Mouse (Mus musculus) stomach, embryonic 14.5 days (tissue): ENCODE data around the gene F2r. TPM values are rescaled to one million over a fixed set of nuclear protein-coding genes. Genes with fewer than 3 reads are reported as not detected.

ENCODE experiments used
- ATAC-seq: fragments of 200-750 bp; cut with Nextera tagmentation; 2 replicates; pipeline ENCODE4 v1.8.0; 2017; ENCODE audit warnings: low read depth, moderate TSS enrichment; ENCODE audit not compliant: insufficient number of reproducible peaks, insufficient read depth, low FRiP score
- H3K27ac ChIP-seq: fragments of 300-500 bp; sonication (generic); 2 replicates; pipeline ENCODE4 v1.5.1; 2014; ENCODE audit warnings: mild to moderate bottlenecking, low read length, moderate library complexity, mixed read lengths
- H3K27me3 ChIP-seq: fragments of 300-500 bp; sonication (generic); 2 replicates; pipeline ENCODE4 v1.6.1; 2014; ENCODE audit warnings: low read length, control low read depth, mixed read lengths; ENCODE audit not compliant: control insufficient read depth, insufficient read depth
- H3K36me3 ChIP-seq: fragments of 300-500 bp; sonication (generic); 2 replicates; pipeline ENCODE4 v1.6.1; 2014; ENCODE audit warnings: mild to moderate bottlenecking, control low read depth, low read length, moderate library complexity, mixed read lengths; ENCODE audit not compliant: control insufficient read depth, insufficient read depth
- H3K4me1 ChIP-seq: fragments of 300-500 bp; sonication (generic); 2 replicates; pipeline ENCODE4 v1.6.1; 2014; ENCODE audit warnings: low read length, control low read depth, mixed read lengths; ENCODE audit not compliant: control insufficient read depth, insufficient read depth
- H3K4me2 ChIP-seq: fragments of 300-500 bp; sonication (generic); replicated peaks from 2 replicates; pipeline ENCODE4 v1.6.1; 2014; ENCODE audit warnings: low read depth, low read length, control low read depth
- H3K4me3 ChIP-seq: fragments of 300-500 bp; sonication (generic); 2 replicates; pipeline ENCODE4 v1.5.1; 2014; ENCODE audit warnings: low read depth, low read length, control low read depth
- H3K9ac ChIP-seq: fragments of 300-500 bp; sonication (generic); replicated peaks from 2 replicates; pipeline ENCODE4 v1.6.1; 2014; ENCODE audit warnings: low read depth, mild to moderate bottlenecking, control low read depth, low read length, moderate library complexity, mixed read lengths
- H3K9me3 ChIP-seq: fragments of 300-500 bp; sonication (generic); 2 replicates; pipeline ENCODE4 v1.6.1; 2016; ENCODE audit warnings: low read depth, low read length, control low read depth; ENCODE audit not compliant: control insufficient read depth
- WGBS: fragments of 180-500 bp; shearing (Covaris S2); extraction: QIAGEN DNeasy Blood & Tissue Kit; methylation state at CpG from one replicate; pipeline ENCODE4 v1.1.7; 2014; 5-methylcytosine and 5-hydroxymethylcytosine counted together
- polyA plus RNA-seq: library from polyadenylated mRNA; unstranded; fragments of >200 nt; fragmentation: Nextera tagmentation; extraction: Ambion mirVana; gene quantifications from 2 replicates; pipeline ENCODE4 v1.2.1, GENCODE M21; 2014

F2r gene
- polyA plus RNA-seq, 1 experiment from 2014 or later: 74.0 TPM

DNA sequence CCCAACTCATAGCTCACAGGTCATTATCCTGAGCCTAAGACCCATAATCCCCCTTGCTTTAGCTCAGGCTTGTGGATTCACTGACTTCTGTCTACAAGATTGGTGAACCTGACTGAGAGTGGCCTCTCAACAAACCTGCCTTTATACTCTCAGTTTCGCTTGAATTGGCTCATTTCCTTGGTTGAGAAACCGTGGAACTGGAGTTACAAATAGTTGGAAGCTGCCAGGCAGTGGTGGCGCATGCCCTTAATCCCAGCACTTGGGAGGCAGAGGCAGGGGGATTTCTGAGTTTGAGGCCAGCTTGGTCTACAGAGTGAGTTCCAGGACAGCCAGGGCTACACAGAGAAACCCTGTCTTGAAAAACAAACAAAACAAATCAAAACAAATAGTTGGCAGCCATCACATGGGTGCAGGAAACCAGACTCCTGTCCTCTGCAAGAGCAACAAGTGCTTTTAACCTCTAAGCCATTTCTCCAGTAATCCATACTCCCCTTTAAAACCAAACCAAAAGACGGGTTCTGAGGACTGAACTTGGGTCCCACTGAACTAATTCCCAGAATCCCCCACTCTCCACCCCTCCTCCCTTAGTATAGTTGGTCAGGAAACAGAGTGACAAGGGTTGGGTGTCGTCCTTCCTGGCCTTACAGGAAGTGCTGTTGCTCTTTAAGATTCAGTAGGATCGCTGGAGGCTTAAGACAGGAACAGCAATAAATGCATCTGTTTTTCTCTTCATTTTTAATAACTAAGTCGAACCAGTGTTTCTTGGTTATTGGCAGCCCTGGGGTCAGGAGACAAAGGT, 33.8 kb upstream of the F2r start:
- no peaks in the 10 kb centered on the region for H3K36me3 ChIP-seq
- H3K27ac ChIP-seq: no peak overlapping the region
- H3K9ac ChIP-seq: no peak overlapping the region
- no peak for ATAC-seq
- no peaks in the 10 kb centered on the region for H3K9me3 ChIP-seq
- no peak overlapping the region for H3K4me3 ChIP-seq
- no peak overlapping the region for H3K4me2 ChIP-seq
- 80% methylated on average over 7 of the region's 7 CpGs for WGBS
- H3K27me3 ChIP-seq: no peaks in the 10 kb centered on the region
- H3K4me1 ChIP-seq: no peaks in the 10 kb centered on the region

DNA sequence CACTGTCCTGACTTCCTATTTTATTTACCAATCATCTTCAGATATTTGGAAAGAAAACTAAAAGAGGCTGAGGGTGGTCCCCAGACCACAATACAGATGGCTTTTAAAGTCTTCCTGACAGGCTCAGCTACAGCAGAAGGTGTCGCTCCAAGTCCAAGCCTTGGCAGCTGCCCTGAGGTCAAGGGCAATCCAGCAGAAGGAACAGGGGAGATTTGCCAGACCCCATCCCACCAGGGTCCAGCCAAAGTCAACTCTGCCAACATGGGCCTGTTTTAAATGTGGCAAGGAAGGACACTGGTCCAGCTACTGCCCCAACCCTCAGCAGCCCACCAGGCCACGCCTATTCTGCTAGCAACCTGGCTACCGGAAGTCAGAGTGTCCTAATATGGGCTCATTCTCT, 31.7 kb upstream of the F2r start:
- 0 out of 2 replicates have a peak, but pooled peaks cover 7% of the 10 kb centered on the region for H3K36me3 ChIP-seq
- H3K4me1 ChIP-seq: no peaks in the 10 kb centered on the region
- 84% methylated on average over 3 of the region's 3 CpGs for WGBS
- no peak overlapping the region for H3K9ac ChIP-seq
- no peaks in the 10 kb centered on the region for H3K9me3 ChIP-seq
- no peak overlapping the region for H3K27ac ChIP-seq
- H3K27me3 ChIP-seq: no peaks in the 10 kb centered on the region
- no peak overlapping the region for H3K4me3 ChIP-seq
- H3K4me2 ChIP-seq: no peak overlapping the region
- no peak for ATAC-seq

GRCm38 (mm10) chr13:95647248-95647647, 29.0 kb upstream of the F2r start:
- Histone ChIP-seq H3K27me3 (no peaks in the 10 kb centered on the region), H3K4me2 (no peak overlapping the region), H3K4me3 (no peak overlapping the region), H3K9me3 (no peaks in the 10 kb centered on the region), H3K9ac (no peak overlapping the region), H3K4me1 (no peaks in the 10 kb centered on the region), H3K36me3 (0 out of 2 replicates have a peak, but pooled peaks cover 7% of the 10 kb centered on the region), H3K27ac (no peak overlapping the region)
- no peak for ATAC-seq
- 71% methylated on average over 4 of the region's 4 CpGs for WGBS

DNA sequence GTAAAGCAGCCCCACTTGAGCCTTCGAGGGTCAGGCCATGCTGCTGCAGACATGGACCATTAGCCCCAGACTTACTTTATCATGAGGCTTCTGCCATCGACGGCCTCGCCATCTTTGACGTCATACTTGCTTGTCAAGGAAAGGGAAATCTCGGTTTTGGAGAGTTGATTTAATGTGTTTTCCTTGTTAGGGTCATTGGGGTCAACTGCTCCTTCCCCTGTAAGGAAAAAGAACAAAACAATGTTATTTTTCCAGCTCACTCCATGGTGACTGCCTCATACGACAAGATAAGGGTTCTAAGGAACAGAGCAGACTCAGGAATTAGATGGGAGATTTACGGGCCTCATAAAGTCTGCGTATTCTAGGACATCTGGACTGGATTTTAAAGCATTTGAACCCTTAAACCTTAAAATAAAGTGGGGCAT, 28.4 kb upstream of the F2r start:
- 0 out of 2 replicates have a peak, but pooled peaks cover 7% of the 10 kb centered on the region for H3K36me3 ChIP-seq
- H3K4me2 ChIP-seq: no peak overlapping the region
- ATAC-seq: no peak
- WGBS: 38% methylated on average over 9 of the region's 9 CpGs
- no peak overlapping the region for H3K27ac ChIP-seq
- no peak overlapping the region for H3K9ac ChIP-seq
- no peaks in the 10 kb centered on the region for H3K27me3 ChIP-seq
- no peaks in the 10 kb centered on the region for H3K9me3 ChIP-seq
- H3K4me3 ChIP-seq: no peak overlapping the region
- no peaks in the 10 kb centered on the region for H3K4me1 ChIP-seq

DNA sequence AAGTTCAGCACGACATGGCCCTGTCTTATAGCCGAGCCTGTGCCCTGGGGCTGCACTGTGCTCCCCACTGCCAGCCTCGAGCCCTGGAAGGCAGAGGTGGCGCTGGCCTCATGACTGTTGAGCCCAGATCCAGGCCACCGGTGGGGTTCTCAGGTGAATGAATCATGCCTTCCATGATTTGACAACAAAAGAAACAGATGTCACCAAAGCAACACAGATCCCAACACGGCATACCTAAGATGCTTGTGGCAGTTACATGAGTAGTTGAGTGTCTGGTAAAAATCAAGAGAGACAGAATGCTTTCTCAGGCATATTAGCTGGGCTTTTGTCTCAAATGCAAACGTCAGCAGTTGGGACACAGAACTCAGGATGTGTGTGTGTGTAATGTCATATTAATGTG, 25.5 kb upstream of the F2r start:
- Histone ChIP-seq H3K9me3 (no peaks in the 10 kb centered on the region), H3K27ac (no peak overlapping the region), H3K4me1 (peaks cover 16% of the 10 kb centered on the region; the same call in 1 of the 2 replicates), H3K36me3 (0 out of 2 replicates have a peak, but pooled peaks cover 7% of the 10 kb centered on the region), H3K4me3 (no peak overlapping the region), H3K27me3 (no peaks in the 10 kb centered on the region), H3K4me2 (no peak overlapping the region), H3K9ac (no peak overlapping the region)
- ATAC-seq: no peak
- 52% methylated on average over 7 of the region's 7 CpGs for WGBS

GRCm38 (mm10) chr13:95641061-95641986, 23.0 kb upstream of the F2r start:
- Histone ChIP-seq H3K9me3 (no peaks in the 10 kb centered on the region), H3K9ac (no peak overlapping the region), H3K27ac (0 out of 2 replicates have a peak overlapping the region, but pooled peaks have one; percentile 11), H3K4me3 (no peak overlapping the region), H3K4me1 (peaks cover 16% of the 10 kb centered on the region; the same call in 1 of the 2 replicates), H3K36me3 (peaks cover 7% of the 10 kb centered on the region; the same call in 1 of the 2 replicates), H3K27me3 (no peaks in the 10 kb centered on the region), H3K4me2 (no peak overlapping the region)
- no peak for ATAC-seq
- 68% methylated on average over 17 of the region's 17 CpGs for WGBS

GRCm38 (mm10) chr13:95640408-95640807, 22.1 kb upstream of the F2r start:
- 79% methylated on average over 1 of the region's 1 CpGs for WGBS
- Histone ChIP-seq H3K4me2 (no peak overlapping the region), H3K9ac (no peak overlapping the region), H3K4me1 (peaks cover 16% of the 10 kb centered on the region; the same call in 1 of the 2 replicates), H3K27ac (no peak overlapping the region), H3K36me3 (no peaks in the 10 kb centered on the region; the same call in 1 of the 2 replicates), H3K9me3 (no peaks in the 10 kb centered on the region), H3K4me3 (no peak overlapping the region), H3K27me3 (no peaks in the 10 kb centered on the region)
- no peak for ATAC-seq

DNA sequence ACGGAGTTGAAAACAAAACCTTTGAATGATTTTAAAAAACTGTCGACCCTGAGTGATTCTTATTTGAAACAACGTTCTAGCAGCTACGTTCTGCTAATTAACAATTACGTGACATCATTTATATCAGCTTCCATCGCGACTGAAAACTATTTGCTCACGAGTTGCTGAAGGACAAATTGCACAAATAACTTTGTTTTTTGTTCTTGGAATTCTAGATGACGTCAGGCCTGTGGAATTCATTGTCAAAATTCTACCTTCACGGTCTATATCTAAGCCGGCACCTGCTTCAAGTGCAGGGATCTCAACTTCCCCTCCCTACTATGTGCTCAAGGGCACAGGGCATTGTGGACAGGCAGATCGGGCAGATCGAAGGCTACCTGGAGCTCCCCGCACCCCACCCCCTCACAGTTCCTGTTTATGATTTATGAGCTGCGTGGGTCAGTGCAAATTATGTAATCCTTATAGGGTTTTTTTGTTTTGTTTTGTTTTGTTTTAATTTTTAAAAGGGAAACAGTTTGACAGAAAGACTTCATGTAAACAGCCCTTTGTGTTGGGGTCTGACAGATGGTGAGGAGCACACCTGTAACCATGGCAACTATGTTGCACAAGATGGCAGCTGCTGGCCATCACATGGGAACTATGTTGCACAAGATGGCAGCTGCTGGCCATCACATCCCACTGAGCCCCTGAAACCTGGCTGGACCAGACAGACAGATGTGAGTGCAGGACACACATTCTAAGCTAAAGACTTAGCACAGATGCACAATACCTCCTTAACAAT, 21.2 kb upstream of the F2r start:
- H3K4me2 ChIP-seq: no peak overlapping the region
- ATAC-seq: no peak
- H3K27ac ChIP-seq: peak overlapping the region; percentile 61
- H3K9ac ChIP-seq: no peak overlapping the region
- peaks cover 5% of the 10 kb centered on the region for H3K36me3 ChIP-seq
- peaks cover 16% of the 10 kb centered on the region; the same call in 1 of the 2 replicates for H3K4me1 ChIP-seq
- no peak overlapping the region for H3K4me3 ChIP-seq
- H3K27me3 ChIP-seq: no peaks in the 10 kb centered on the region
- no peaks in the 10 kb centered on the region for H3K9me3 ChIP-seq
- WGBS: 50% methylated on average over 15 of the region's 15 CpGs
